Mouse (Mus musculus) hindbrain, embryonic 15.5 days (tissue): ENCODE results near the gene Gm4307. TPM values are rescaled to one million over a fixed set of nuclear protein-coding genes. Genes with fewer than 3 reads are reported as not detected.
"Not testable (repeated sequence)": the region's sequence is repeated elsewhere in the genome, so short reads cannot be mapped to it uniquely, and the experiment has no call there.

Experiments used
- ATAC-seq: fragments of 200-750 bp; cut with Nextera tagmentation; 2 replicates; pipeline ENCODE4 v1.8.0; 2017; ENCODE audit warnings: low read depth, moderate number of reproducible peaks, moderate TSS enrichment; ENCODE audit not compliant: low FRiP score
- H3K27ac ChIP-seq: fragments of 300-500 bp; sonication (generic); replicated peaks from 2 replicates; pipeline ENCODE4 v1.5.1; 2015; ENCODE audit warnings: mild to moderate bottlenecking, inconsistent platforms
- H3K27me3 ChIP-seq: fragments of 300-500 bp; sonication (generic); 2 replicates; pipeline ENCODE4 v1.6.1; 2015; ENCODE audit warnings: control low read depth, inconsistent platforms
- H3K36me3 ChIP-seq: fragments of 300-500 bp; sonication (generic); 2 replicates; pipeline ENCODE4 v1.6.1; 2015; ENCODE audit warnings: control low read depth, inconsistent platforms
- H3K4me1 ChIP-seq: fragments of 300-500 bp; sonication (generic); replicated peaks from 2 replicates; pipeline ENCODE4 v1.6.1; 2015; ENCODE audit warnings: control low read depth, inconsistent platforms
- H3K4me2 ChIP-seq: fragments of 300-500 bp; sonication (generic); 2 replicates; pipeline ENCODE4 v1.6.1; 2015; ENCODE audit warnings: moderate library complexity, mild to moderate bottlenecking, inconsistent platforms
- H3K4me3 ChIP-seq: fragments of 300-500 bp; sonication (generic); 2 replicates; pipeline ENCODE4 v1.5.1; 2015; ENCODE audit warnings: mild to moderate bottlenecking, inconsistent platforms
- H3K9ac ChIP-seq: fragments of 300-500 bp; sonication (generic); 2 replicates; pipeline ENCODE4 v1.6.1; 2015; ENCODE audit warnings: inconsistent platforms
- H3K9me3 ChIP-seq: fragments of 300-500 bp; sonication (generic); 2 replicates; pipeline ENCODE4 v1.6.1; 2016; ENCODE audit warnings: control low read depth, inconsistent platforms
- WGBS: fragments of 180-500 bp; shearing (Covaris S2); methylation state at CpG from one replicate; pipeline ENCODE4 v1.1.7; 2015; 5-methylcytosine and 5-hydroxymethylcytosine counted together
- polyA plus RNA-seq: library from polyadenylated mRNA; unstranded; fragments of >200 nt; fragmentation: Nextera tagmentation; extraction: Ambion mirVana; gene quantifications from 2 replicates; pipeline ENCODE4 v1.2.1, GENCODE M21; 2015

Gene Gm4307
- polyA plus RNA-seq = not detected in 2 replicates

DNA sequence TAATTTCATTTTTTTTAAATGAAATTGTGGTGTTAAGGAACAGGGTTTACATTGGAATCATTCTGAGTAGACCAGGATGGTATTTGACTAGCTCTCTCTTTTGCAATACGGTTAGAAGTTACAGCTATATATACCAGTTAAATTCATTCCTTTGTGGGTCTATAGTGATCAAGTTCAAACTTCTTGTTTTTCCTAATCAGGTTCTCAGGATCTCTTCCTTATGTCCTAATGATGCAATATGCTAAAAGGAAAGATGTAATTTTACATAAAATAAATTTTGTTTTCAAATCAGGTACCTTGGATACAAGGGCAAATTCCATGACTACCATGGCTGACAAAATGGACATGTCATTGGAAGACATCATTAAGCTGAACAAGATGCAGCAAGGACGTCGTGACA is at the start of gene Gm4307:
Gene Gm4307 (plus strand): TSS at position 301 of the 400 bp plus-strand sequence.
- H3K9me3 ChIP-seq, H3K4me1 ChIP-seq, H3K9ac ChIP-seq, H3K27me3 ChIP-seq, H3K4me2 ChIP-seq, ATAC-seq, H3K27ac ChIP-seq, H3K4me3 ChIP-seq, H3K36me3 ChIP-seq: not testable (repeated sequence)
- no CpG with 5 or more reads among the region's 3 CpGs for WGBS

DNA sequence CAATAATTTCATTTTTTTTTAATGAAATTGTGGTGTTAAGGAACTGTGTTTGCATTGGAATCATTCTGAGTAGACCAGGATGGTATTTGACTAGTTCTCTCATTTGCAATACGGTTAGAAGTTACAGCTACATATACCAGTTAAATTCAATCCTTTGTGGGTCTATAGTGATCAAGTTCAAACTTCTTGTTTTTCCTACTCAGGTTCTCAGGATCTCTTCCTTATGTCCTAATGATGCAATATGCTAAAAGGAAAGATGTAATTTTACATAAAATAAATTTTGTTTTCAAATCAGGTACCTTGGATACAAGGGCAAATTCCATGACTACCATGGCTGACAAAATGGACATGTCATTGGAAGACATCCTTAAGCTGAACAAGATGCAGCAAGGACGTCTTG is 25.8 kb upstream of the Gm4307 start, which contains the start of gene Gm4301:
Gene Gm4301 (plus strand): TSS at position 301 of the 400 bp plus-strand sequence.
- H3K27me3 ChIP-seq, H3K4me1 ChIP-seq, H3K27ac ChIP-seq, H3K9me3 ChIP-seq, H3K9ac ChIP-seq, H3K36me3 ChIP-seq, H3K4me3 ChIP-seq, H3K4me2 ChIP-seq, ATAC-seq: not testable (repeated sequence)
- WGBS = no CpG with 5 or more reads among the region's 2 CpGs

DNA sequence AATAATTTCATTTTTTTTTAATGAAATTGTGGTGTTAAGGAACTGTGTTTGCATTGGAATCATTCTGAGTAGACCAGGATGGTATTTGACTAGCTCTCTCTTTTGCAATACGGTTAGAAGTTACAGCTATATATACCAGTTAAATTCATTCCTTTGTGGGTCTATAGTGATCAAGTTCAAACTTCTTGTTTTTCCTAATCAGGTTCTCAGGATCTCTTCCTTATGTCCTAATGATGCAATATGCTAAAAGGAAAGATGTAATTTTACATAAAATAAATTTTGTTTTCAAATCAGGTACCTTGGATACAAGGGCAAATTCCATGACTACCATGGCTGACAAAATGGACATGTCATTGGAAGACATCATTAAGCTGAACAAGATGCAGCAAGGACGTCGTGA is 20.6 kb upstream of the Gm4307 start, which contains the start of gene Gm4302:
Gene Gm4302 (plus strand): TSS at position 301 of the 400 bp plus-strand sequence.
- not testable (repeated sequence) for H3K9me3 ChIP-seq, H3K9ac ChIP-seq, H3K36me3 ChIP-seq, H3K27me3 ChIP-seq, H3K4me1 ChIP-seq, H3K4me3 ChIP-seq, H3K4me2 ChIP-seq, ATAC-seq, H3K27ac ChIP-seq
- no CpG with 5 or more reads among the region's 3 CpGs for WGBS

GRCm38 (mm10) chr10:100345672-100346071 is 15.5 kb upstream of the Gm4307 start, which contains the start of gene Gm4303:
TSS of gene Gm4303 (plus strand) at chr10:100345972.
- not testable (repeated sequence) for H3K27me3 ChIP-seq, H3K36me3 ChIP-seq, H3K9ac ChIP-seq, H3K4me1 ChIP-seq, ATAC-seq, H3K4me3 ChIP-seq, H3K27ac ChIP-seq, H3K9me3 ChIP-seq, H3K4me2 ChIP-seq
- WGBS = no CpG with 5 or more reads among the region's 3 CpGs

GRCm38 (mm10) chr10:100350793-100351192 is 10.3 kb upstream of the Gm4307 start, which contains the start of gene Gm4305:
TSS of gene Gm4305 (plus strand) at chr10:100351093.
- no CpG with 5 or more reads among the region's 3 CpGs for WGBS
- not testable (repeated sequence) for H3K4me2 ChIP-seq, H3K9ac ChIP-seq, H3K27me3 ChIP-seq, H3K4me3 ChIP-seq, H3K27ac ChIP-seq, H3K4me1 ChIP-seq, H3K9me3 ChIP-seq, H3K36me3 ChIP-seq, ATAC-seq

- H3K36me3 ChIP-seq, ATAC-seq, H3K27me3 ChIP-seq, H3K9ac ChIP-seq, H3K4me2 ChIP-seq, H3K4me1 ChIP-seq, H3K4me3 ChIP-seq, H3K9me3 ChIP-seq, H3K27ac ChIP-seq: not testable (repeated sequence)
- WGBS = 77% methylated on average over 2 of the region's 2 CpGs
Observed at GRCm38 (mm10) chr10:100356841-100357240, 4.3 kb upstream of the Gm4307 start.

DNA sequence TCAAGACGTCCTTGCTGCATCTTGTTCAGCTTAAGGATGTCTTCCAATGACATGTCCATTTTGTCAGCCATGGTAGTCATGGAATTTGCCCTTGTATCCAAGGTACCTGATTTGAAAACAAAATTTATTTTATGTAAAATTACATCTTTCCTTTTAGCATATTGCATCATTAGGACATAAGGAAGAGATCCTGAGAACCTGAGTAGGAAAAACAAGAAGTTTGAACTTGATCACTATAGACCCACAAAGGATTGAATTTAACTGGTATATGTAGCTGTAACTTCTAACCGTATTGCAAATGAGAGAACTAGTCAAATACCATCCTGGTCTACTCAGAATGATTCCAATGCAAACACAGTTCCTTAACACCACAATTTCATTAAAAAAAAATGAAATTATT is 21.3 kb downstream of the Gm4307 start, which contains the start of gene Gm4312:
Gene Gm4312 (minus strand): TSS at position 101 of the 400 bp plus-strand sequence.
- no CpG with 5 or more reads among the region's 2 CpGs for WGBS
- H3K9me3 ChIP-seq, H3K27ac ChIP-seq, H3K9ac ChIP-seq, H3K4me3 ChIP-seq, ATAC-seq, H3K27me3 ChIP-seq, H3K4me1 ChIP-seq, H3K4me2 ChIP-seq, H3K36me3 ChIP-seq: not testable (repeated sequence)

- not testable (repeated sequence) for H3K36me3 ChIP-seq, H3K4me3 ChIP-seq, H3K4me2 ChIP-seq, H3K27ac ChIP-seq, H3K4me1 ChIP-seq, H3K27me3 ChIP-seq, ATAC-seq, H3K9ac ChIP-seq, H3K9me3 ChIP-seq
- 87% methylated on average over 6 of the region's 6 CpGs for WGBS
Observed at GRCm38 (mm10) chr10:100402301-100402700, 41.2 kb downstream of the Gm4307 start.

Other genes starting within 250 kb of the Gm4307 start
- gene Gm4301, start 25.7 kb upstream of the Gm4307 start, polyA plus RNA-seq = not detected in 2 replicates
- not detected in 2 replicates for gene Gm4302, start 20.5 kb upstream of the Gm4307 start, polyA plus RNA-seq
- not detected in 2 replicates for gene Gm4303, start 15.4 kb upstream of the Gm4307 start, polyA plus RNA-seq
- not detected in 2 replicates for gene Gm4305, start 10.2 kb upstream of the Gm4307 start, polyA plus RNA-seq
- not detected in 2 replicates for gene Gm4312, start 21.2 kb downstream of the Gm4307 start, polyA plus RNA-seq
- 11.6 and 12.4 TPM in 2 replicates for gene Tmtc3, start 126.0 kb downstream of the Gm4307 start, polyA plus RNA-seq
- 5.9 and 6.0 TPM in 2 replicates for gene Cep290, start 126.2 kb downstream of the Gm4307 start, polyA plus RNA-seq
- gene 4930430F08Rik, start 229.1 kb downstream of the Gm4307 start, polyA plus RNA-seq = 13.7 and 14.3 TPM in 2 replicates
- 0.26 TPM in 1 of 2 replicates, not detected in the other for gene 1700017N19Rik, start 229.1 kb downstream of the Gm4307 start, polyA plus RNA-seq